Mouse (Mus musculus) right cerebral cortex, postnatal 14 days (tissue): Measurements from ENCODE around the gene Krtap13-1.
"Not testable (repeated sequence)": the region's sequence is repeated elsewhere in the genome, so short reads cannot be mapped to it uniquely, and the experiment has no call there.

ENCODE experiments used
- DNase-seq: peaks from one replicate; pipeline ENCODE4 v3.0.0; 2022

The Krtap13-1 gene

GRCm38 (mm10) chr16:88728812-88729275 is at the start of gene Krtap13-1:
TSS of gene Krtap13-1 (plus strand) at chr16:88728862.
- DNase-seq = no peak

- DNase-seq = no peak
Observed at GRCm38 (mm10) chr16:88679099-88679498, 49.6 kb upstream of the Krtap13-1 start.

- no peak for DNase-seq
Observed at GRCm38 (mm10) chr16:88681282-88681681, 47.4 kb upstream of the Krtap13-1 start.

- DNase-seq = no peak
Observed at GRCm38 (mm10) chr16:88696256-88696655, 32.4 kb upstream of the Krtap13-1 start.

GRCm38 (mm10) chr16:88701072-88701864 is 27.4 kb upstream of the Krtap13-1 start:
- no peak for DNase-seq

GRCm38 (mm10) chr16:88707496-88708012 is 21.1 kb upstream of the Krtap13-1 start, which contains the start of gene 2310061N02Rik:
TSS of gene 2310061N02Rik (minus strand) at chr16:88707962.
- no peak for DNase-seq

GRCm38 (mm10) chr16:88710757-88711156 is 17.9 kb upstream of the Krtap13-1 start:
- no peak for DNase-seq

GRCm38 (mm10) chr16:88711245-88711644 is 17.4 kb upstream of the Krtap13-1 start:
- DNase-seq = no peak

- DNase-seq = no peak
Observed at GRCm38 (mm10) chr16:88716549-88716948, 12.1 kb upstream of the Krtap13-1 start.

- no peak for DNase-seq
Observed at GRCm38 (mm10) chr16:88720031-88720430, 8.6 kb upstream of the Krtap13-1 start.

- no peak for DNase-seq
Observed at GRCm38 (mm10) chr16:88735391-88735790, 6.7 kb downstream of the Krtap13-1 start.

GRCm38 (mm10) chr16:88744750-88745340 is 16.2 kb downstream of the Krtap13-1 start:
- DNase-seq = no peak

- no peak for DNase-seq
Observed at GRCm38 (mm10) chr16:88747943-88748342, 19.3 kb downstream of the Krtap13-1 start.

GRCm38 (mm10) chr16:88751535-88751934 is 22.9 kb downstream of the Krtap13-1 start, which contains the start of gene Krtap13:
TSS of gene Krtap13 (minus strand) at chr16:88751635.
- not testable (repeated sequence) for DNase-seq

- not testable (repeated sequence) for DNase-seq
Observed at GRCm38 (mm10) chr16:88758547-88758946, 29.9 kb downstream of the Krtap13-1 start, which contains the start of gene 2310034C09Rik. TSS of gene 2310034C09Rik (plus strand) at chr16:88758847.

- no peak for DNase-seq
Observed at GRCm38 (mm10) chr16:88774106-88774505, 45.4 kb downstream of the Krtap13-1 start, which contains the start of gene 2310057N15Rik. TSS of gene 2310057N15Rik (minus strand) at chr16:88774206.

- no peak for DNase-seq
Observed at GRCm38 (mm10) chr16:88777596-88777995, 48.9 kb downstream of the Krtap13-1 start, which contains the start of gene Gm5965. TSS of gene Gm5965 (plus strand) at chr16:88777896.
